In genomic region chr6:90661029-90661399, GRCm38 (mm10) we compare ENCODE assay signal across 12 mouse cellular contexts. TPM values are rescaled to one million over a fixed set of nuclear protein-coding genes. Genes with fewer than 3 reads are reported as not detected.
DNase-seq lines count a peak whose midpoint lies in the region; ATAC-seq lines count a peak whose summit lies in the region.
"Had no signal": no experiment of that assay in that cellular context is flagged by ENCODE, and none has a peak within 500 bp of the region (broad histone marks: within the 10 kb centered on the region; RNA-seq: fewer than 3 reads in every experiment).

No protein-coding gene starts in this region.

- H3K4me1 ChIP-seq in hindbrain, embryonic 13.5 days (replicated peaks), result peaks cover 12% of the 10 kb centered on the region
- no peaks in the 10 kb centered on the region; the same call in 1 of the 2 replicates for H3K4me1 ChIP-seq in hindbrain, embryonic 16.5 days (ENCODE audit: control insufficient read depth, insufficient read depth, low read depth, low read length)
- H3K4me1 ChIP-seq in megakaryocyte, embryonic 14.5 days, result peaks cover 47% of the 10 kb centered on the region
- H3K4me1 ChIP-seq in embryonic facial prominence, embryonic 10.5 days, result peaks cover 16% of the 10 kb centered on the region

- DNase-seq in embryonic facial prominence, embryonic 10.5 days (ENCODE audit: low spot score), result no peak
- DNase-seq in spleen, postnatal 4 days (ENCODE audit: low spot score in 2 of 2), result peak; percentile 37 to 72
- no peak for DNase-seq in cerebellum, adult 18-20 months
- DNase-seq: cerebellum, adult 9-11 months; kidney, adult 2 months; right cerebral cortex, postnatal 25 days; thymus, adult 2 months had no signal

- ATAC-seq in hindbrain, embryonic 13.5 days (ENCODE audit: low FRiP score), result no peak
- no peak for ATAC-seq in hindbrain, embryonic 16.5 days
- no peak for ATAC-seq in megakaryocyte, adult 5-6 weeks (ENCODE audit: poor library complexity, severe bottlenecking)

- H3K4me2 ChIP-seq in hindbrain, embryonic 13.5 days, result no peak overlapping the region
- H3K4me2 ChIP-seq in hindbrain, embryonic 16.5 days (ENCODE audit: low read length), result no peak overlapping the region

- peaks cover 56% of the 10 kb centered on the region for H3K36me3 ChIP-seq in hindbrain, embryonic 13.5 days
- H3K36me3 ChIP-seq in hindbrain, embryonic 16.5 days (ENCODE audit: control insufficient read depth, insufficient read depth, low read length), result peaks cover 21% of the 10 kb centered on the region
- peaks cover 61% of the 10 kb centered on the region for H3K36me3 ChIP-seq in megakaryocyte, embryonic 14.5 days (replicated peaks; ENCODE audit: low read length)
- peaks cover 51% of the 10 kb centered on the region for H3K36me3 ChIP-seq in embryonic facial prominence, embryonic 10.5 days (replicated peaks)

- H3K27ac ChIP-seq in hindbrain, embryonic 13.5 days, result peak overlapping the region; percentile 35; the same call in 1 of the 2 replicates
- H3K27ac ChIP-seq in hindbrain, embryonic 16.5 days (ENCODE audit: low read depth, low read length), result no peak overlapping the region
- H3K27ac ChIP-seq in embryonic facial prominence, embryonic 10.5 days (replicated peaks), result 0 out of 2 replicates have a peak overlapping the region, but pooled peaks have one; percentile 14
- H3K27ac ChIP-seq: macrophage had no signal

- H3K9ac ChIP-seq in hindbrain, embryonic 13.5 days, result no peak overlapping the region
- no peak overlapping the region for H3K9ac ChIP-seq in hindbrain, embryonic 16.5 days (ENCODE audit: low read depth, low read length)

- no peaks in the 10 kb centered on the region for H3K9me3 ChIP-seq in hindbrain, embryonic 13.5 days
- H3K9me3 ChIP-seq in hindbrain, embryonic 16.5 days (ENCODE audit: control insufficient read depth, low read length), result no peaks in the 10 kb centered on the region
- no peaks in the 10 kb centered on the region for H3K9me3 ChIP-seq in megakaryocyte, embryonic 14.5 days
- H3K9me3 ChIP-seq in embryonic facial prominence, embryonic 10.5 days, result no peaks in the 10 kb centered on the region

- no peaks in the 10 kb centered on the region for H3K27me3 ChIP-seq in hindbrain, embryonic 13.5 days
- H3K27me3 ChIP-seq in hindbrain, embryonic 16.5 days (replicated peaks; ENCODE audit: control insufficient read depth, insufficient read depth, low read length), result no peaks in the 10 kb centered on the region
- no peaks in the 10 kb centered on the region for H3K27me3 ChIP-seq in megakaryocyte, embryonic 14.5 days (replicated peaks)
- H3K27me3 ChIP-seq in embryonic facial prominence, embryonic 10.5 days (replicated peaks; ENCODE audit: low read depth, poor library complexity, severe bottlenecking), result no peaks in the 10 kb centered on the region

- 90% methylated on average over 11 of the region's 11 CpGs for WGBS in hindbrain, embryonic 13.5 days
- 89% methylated on average over 11 of the region's 11 CpGs for WGBS in hindbrain, embryonic 16.5 days
- WGBS in embryonic facial prominence, embryonic 10.5 days, result 88% methylated on average over 11 of the region's 11 CpGs

- H3K4me3 ChIP-seq in hindbrain, embryonic 13.5 days, result no peak overlapping the region
- no peak overlapping the region for H3K4me3 ChIP-seq in hindbrain, embryonic 16.5 days (ENCODE audit: low read length)
- H3K4me3 ChIP-seq in megakaryocyte, embryonic 14.5 days (replicated peaks), result peak overlapping the region; percentile 14
- H3K4me3 ChIP-seq in embryonic facial prominence, embryonic 10.5 days, result no peak overlapping the region

RNA-seq across cellular contexts. Expression of gene Slc41a3, which starts 56.5 kb away (rescaled TPM):
- 5.1 and 5.5 TPM in 2 replicates for polyA plus RNA-seq in hindbrain, embryonic 13.5 days (2015; fragmentation: Nextera tagmentation; extraction: Ambion mirVana)
- 9.8 and 12.7 TPM in 2 replicates for polyA plus RNA-seq in hindbrain, embryonic 16.5 days (2015; fragmentation: Nextera tagmentation; extraction: Ambion mirVana)
- 13.2 and 31.2 TPM in 2 replicates for polyA plus RNA-seq in megakaryocyte, embryonic 14.5 days (2012; ENCODE audit: insufficient read depth, low replicate concordance)
- 11.5 and 11.6 TPM in 2 replicates for total RNA-seq in megakaryocyte, adult 5-6 weeks (2015)
- 5.8 and 7.1 TPM in 2 replicates for total RNA-seq in megakaryocyte, adult 5-6 weeks (2017)
- polyA plus RNA-seq in embryonic facial prominence, embryonic 10.5 days (2016; fragmentation: Nextera tagmentation; extraction: Ambion mirVana), result 1.7 and 2.2 TPM in 2 replicates

Comparison
In these comparisons a context has a peak if more than half of its experiments do, and no peak if none do; other contexts are left out.
1. DNase-seq: peak in spleen, postnatal 4 days (2 of 2); none in embryonic facial prominence, embryonic 10.5 days (single experiment) and cerebellum, adult 18-20 months (0 of 2).